Mouse (Mus musculus): ENCODE results near the gene Dip2b.

DNA sequence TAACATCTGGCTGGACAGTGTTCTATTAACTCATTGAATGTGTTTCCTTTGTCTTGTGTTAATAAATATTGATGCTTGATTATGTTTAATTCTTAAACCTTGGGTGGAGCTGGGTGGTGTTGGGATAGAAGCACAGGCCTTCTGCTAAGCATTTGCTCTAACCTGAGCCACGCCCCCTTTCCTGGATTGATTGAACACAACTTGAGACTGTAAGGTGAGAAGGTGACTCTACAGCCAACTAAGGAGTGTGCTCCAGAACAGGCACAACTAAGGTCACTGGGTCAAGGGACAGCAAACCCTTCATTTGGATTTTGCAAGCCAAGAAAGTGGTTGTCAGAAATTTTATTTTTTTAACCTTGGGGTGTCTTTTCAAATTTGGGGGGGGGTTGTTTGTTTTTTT lies 180.9 kb downstream of the Dip2b start:
- TF ChIP-seq EP300 (IDR thresholded peaks at IDR 0.05; ENCODE audit: insufficient read depth, low read depth, low read length) (no peak), CTCF (IDR thresholded peaks at IDR 0.05) (no peak), POLR2A (IDR thresholded peaks at IDR 0.05; ENCODE audit: insufficient read depth, low read depth, low read length) (no peak)
